Mouse (Mus musculus) T-helper 17 cell (primary cell): ENCODE results near the gene Ahcyl2.

Source experiments
- in situ Hi-C, 2 experiments: fragments of 300-600 bp; cut with MboI, MseI; formaldehyde crosslinking; loops; 1 replicate in 1 of 2; 2 replicates in 1 of 2; pipeline ENCODE4 v1.15.1; 2025; ENCODE audit warnings: high pct_unique_total_duplicates in 2 of 2

Gene Ahcyl2

GRCm38 (mm10) chr6:29902256-29902655, 134.4 kb downstream of the Ahcyl2 start:
- in situ Hi-C loops: no loop called here

GRCm38 (mm10) chr6:29903343-29903914, 135.6 kb downstream of the Ahcyl2 start:
- in situ Hi-C loops: no loop called here

GRCm38 (mm10) chr6:29904281-29904680, 136.5 kb downstream of the Ahcyl2 start:
- in situ Hi-C loops: no loop called here

- in situ Hi-C loops: no loop called here
Measured at GRCm38 (mm10) chr6:29910631-29911030, 142.8 kb downstream of the Ahcyl2 start.

GRCm38 (mm10) chr6:29913673-29914072, 145.9 kb downstream of the Ahcyl2 start:
- in situ Hi-C loops: no loop called here

- in situ Hi-C loops: no loop called here
Measured at GRCm38 (mm10) chr6:29914136-29914535, 146.3 kb downstream of the Ahcyl2 start.

GRCm38 (mm10) chr6:29915836-29916235, 148.0 kb downstream of the Ahcyl2 start:
- in situ Hi-C loops: loop anchor here in 1 of 2 experiments (5.0 kb wide), 1 partner anchor 64 kb away; no protein-coding TSS in a partner anchor

- in situ Hi-C loops: loop anchor here in 1 of 2 experiments (5.0 kb wide), 1 partner anchor 64 kb away; no protein-coding TSS in a partner anchor
Measured at GRCm38 (mm10) chr6:29916530-29917382, 148.9 kb downstream of the Ahcyl2 start, which contains the start of gene Strip2. TSS of gene Strip2 (plus strand) at chr6:29917012.

- in situ Hi-C loops: loop anchor here in 1 of 2 experiments (5.0 kb wide), 1 partner anchor 65 kb away; no protein-coding TSS in a partner anchor
Measured at GRCm38 (mm10) chr6:29917383-29917720, 149.5 kb downstream of the Ahcyl2 start.

GRCm38 (mm10) chr6:29917947-29918346, 150.1 kb downstream of the Ahcyl2 start:
- in situ Hi-C loops: loop anchor here in 1 of 2 experiments (5.0 kb wide), 1 partner anchor 66 kb away; no protein-coding TSS in a partner anchor

- in situ Hi-C loops: no loop called here
Measured at GRCm38 (mm10) chr6:29923501-29923900, 155.7 kb downstream of the Ahcyl2 start.

- in situ Hi-C loops: no loop called here
Measured at GRCm38 (mm10) chr6:29925594-29926219, 157.9 kb downstream of the Ahcyl2 start.

GRCm38 (mm10) chr6:29930087-29930486, 162.3 kb downstream of the Ahcyl2 start:
- in situ Hi-C loops: no loop called here

GRCm38 (mm10) chr6:29930665-29931064, 162.9 kb downstream of the Ahcyl2 start:
- in situ Hi-C loops: no loop called here

GRCm38 (mm10) chr6:29931181-29931580, 163.4 kb downstream of the Ahcyl2 start:
- in situ Hi-C loops: no loop called here

GRCm38 (mm10) chr6:29935741-29936140, 167.9 kb downstream of the Ahcyl2 start:
- in situ Hi-C loops: no loop called here

- in situ Hi-C loops: no loop called here
Measured at GRCm38 (mm10) chr6:29940428-29940827, 172.6 kb downstream of the Ahcyl2 start.

- in situ Hi-C loops: no loop called here
Measured at GRCm38 (mm10) chr6:29941036-29941435, 173.2 kb downstream of the Ahcyl2 start.

GRCm38 (mm10) chr6:29944465-29944864, 176.7 kb downstream of the Ahcyl2 start:
- in situ Hi-C loops: no loop called here

- in situ Hi-C loops: no loop called here
Measured at GRCm38 (mm10) chr6:29946568-29946967, 178.8 kb downstream of the Ahcyl2 start.

GRCm38 (mm10) chr6:29947823-29948222, 180.0 kb downstream of the Ahcyl2 start:
- in situ Hi-C loops: no loop called here

GRCm38 (mm10) chr6:29956749-29957148, 188.9 kb downstream of the Ahcyl2 start:
- in situ Hi-C loops: no loop called here
